Mouse (Mus musculus): Measurements from ENCODE around the gene Atg4a-ps. TPM values are rescaled to one million over a fixed set of nuclear protein-coding genes. Genes with fewer than 3 reads are reported as not detected.

The Atg4a-ps gene
- total and polyA plus RNA-seq, 2 experiments from 2014 or later, result not detected

- H3K36me3 ChIP-seq (ENCODE audit: insufficient read depth, low read length), result no peaks in the 10 kb centered on the region
- ATAC-seq (ENCODE audit: low FRiP score) (no peak), DNase-seq (ENCODE audit: low spot score) (no peak)
- TF ChIP-seq CTCF (IDR thresholded peaks at IDR 0.05), result no peak
- H3K27me3 ChIP-seq (ENCODE audit: insufficient read depth, low read length), result no peaks in the 10 kb centered on the region
- 78% methylated on average over 4 of the region's 4 CpGs for WGBS
- no peak overlapping the region for H3K27ac ChIP-seq (ENCODE audit: low read depth, low read length)
- H3K4me1 ChIP-seq (ENCODE audit: insufficient read depth, low read length), result no peaks in the 10 kb centered on the region
- no peak overlapping the region for H3K9ac ChIP-seq (replicated peaks; ENCODE audit: low read length, poor library complexity, severe bottlenecking)
- no peaks in the 10 kb centered on the region for H3K9me3 ChIP-seq (ENCODE audit: low read length)
- H3K4me2 ChIP-seq (ENCODE audit: low read depth, low read length, poor library complexity, severe bottlenecking), result no peak overlapping the region
- H3K4me3 ChIP-seq (ENCODE audit: low read depth, low read length), result no peak overlapping the region
Observed at GRCm38 (mm10) chr3:103615621-103616020, 30.2 kb downstream of the Atg4a-ps start.

- Histone ChIP-seq H3K27me3 (ENCODE audit: insufficient read depth, low read length) (no peaks in the 10 kb centered on the region), H3K27ac (ENCODE audit: low read depth, low read length) (no peak overlapping the region), H3K9me3 (ENCODE audit: low read length) (no peaks in the 10 kb centered on the region), H3K4me2 (ENCODE audit: low read depth, low read length, poor library complexity, severe bottlenecking) (no peak overlapping the region), H3K9ac (replicated peaks; ENCODE audit: low read length, poor library complexity, severe bottlenecking) (no peak overlapping the region), H3K4me3 (ENCODE audit: low read depth, low read length) (no peak overlapping the region), H3K36me3 (ENCODE audit: insufficient read depth, low read length) (no peaks in the 10 kb centered on the region), H3K4me1 (ENCODE audit: insufficient read depth, low read length) (no peaks in the 10 kb centered on the region)
- no peak for ATAC-seq (ENCODE audit: low FRiP score)
- WGBS, result 74% methylated on average over 9 of the region's 9 CpGs
- DNase-seq (ENCODE audit: low spot score), result no peak
- TF ChIP-seq CTCF (IDR thresholded peaks at IDR 0.05), result no peak
Observed at GRCm38 (mm10) chr3:103612636-103613355, 33.1 kb downstream of the Atg4a-ps start.

GRCm38 (mm10) chr3:103610231-103610630 is 35.6 kb downstream of the Atg4a-ps start:
- 95% methylated on average over 5 of the region's 5 CpGs for WGBS
- Histone ChIP-seq H3K27me3 (ENCODE audit: insufficient read depth, low read length) (no peaks in the 10 kb centered on the region), H3K4me3 (ENCODE audit: low read depth, low read length) (no peak overlapping the region), H3K36me3 (ENCODE audit: insufficient read depth, low read length) (no peaks in the 10 kb centered on the region), H3K9me3 (ENCODE audit: low read length) (no peaks in the 10 kb centered on the region), H3K4me1 (ENCODE audit: insufficient read depth, low read length) (no peaks in the 10 kb centered on the region), H3K9ac (replicated peaks; ENCODE audit: low read length, poor library complexity, severe bottlenecking) (no peak overlapping the region), H3K4me2 (ENCODE audit: low read depth, low read length, poor library complexity, severe bottlenecking) (no peak overlapping the region), H3K27ac (ENCODE audit: low read depth, low read length) (no peak overlapping the region)
- no peak for DNase-seq (ENCODE audit: low spot score)
- no peak for ATAC-seq (ENCODE audit: low FRiP score)
- TF ChIP-seq CTCF (IDR thresholded peaks at IDR 0.05), result no peak

- ATAC-seq (ENCODE audit: low FRiP score) (no peak), DNase-seq (ENCODE audit: low spot score) (no peak)
- Histone ChIP-seq H3K4me2 (ENCODE audit: low read depth, low read length, poor library complexity, severe bottlenecking) (no peak overlapping the region), H3K27me3 (ENCODE audit: insufficient read depth, low read length) (no peaks in the 10 kb centered on the region), H3K27ac (ENCODE audit: low read depth, low read length) (no peak overlapping the region), H3K36me3 (ENCODE audit: insufficient read depth, low read length) (no peaks in the 10 kb centered on the region), H3K9me3 (ENCODE audit: low read length) (no peaks in the 10 kb centered on the region), H3K4me1 (ENCODE audit: insufficient read depth, low read length) (no peaks in the 10 kb centered on the region), H3K4me3 (ENCODE audit: low read depth, low read length) (no peak overlapping the region), H3K9ac (replicated peaks; ENCODE audit: low read length, poor library complexity, severe bottlenecking) (no peak overlapping the region)
- 75% methylated on average over 13 of the region's 13 CpGs for WGBS
- TF ChIP-seq CTCF (IDR thresholded peaks at IDR 0.05), result no peak
Observed at GRCm38 (mm10) chr3:103606660-103607595, 38.9 kb downstream of the Atg4a-ps start.

GRCm38 (mm10) chr3:103606045-103606597 is 39.7 kb downstream of the Atg4a-ps start:
- no peak for ATAC-seq (ENCODE audit: low FRiP score)
- H3K27ac ChIP-seq (ENCODE audit: low read depth, low read length), result no peak overlapping the region
- H3K36me3 ChIP-seq (ENCODE audit: insufficient read depth, low read length), result no peaks in the 10 kb centered on the region
- no peaks in the 10 kb centered on the region for H3K9me3 ChIP-seq (ENCODE audit: low read length)
- H3K4me2 ChIP-seq (ENCODE audit: low read depth, low read length, poor library complexity, severe bottlenecking), result no peak overlapping the region
- no peak overlapping the region for H3K4me3 ChIP-seq (ENCODE audit: low read depth, low read length)
- TF ChIP-seq CTCF (IDR thresholded peaks at IDR 0.05), result no peak
- H3K27me3 ChIP-seq (ENCODE audit: insufficient read depth, low read length), result no peaks in the 10 kb centered on the region
- no peak for DNase-seq (ENCODE audit: low spot score)
- WGBS, result 89% methylated on average over 6 of the region's 6 CpGs
- no peak overlapping the region for H3K9ac ChIP-seq (replicated peaks; ENCODE audit: low read length, poor library complexity, severe bottlenecking)
- H3K4me1 ChIP-seq (ENCODE audit: insufficient read depth, low read length), result no peaks in the 10 kb centered on the region
